Mouse (Mus musculus) MEL (cell line): ENCODE measurements around the gene Gtf3c6. TPM values are rescaled to one million over a fixed set of nuclear protein-coding genes. Genes with fewer than 3 reads are reported as not detected.

ENCODE experiments used
- DNase-seq: peaks from one replicate; pipeline ENCODE4 v3.0.0; 2011; ENCODE audit warnings: low read depth, low spot score
- H3K27ac ChIP-seq: 2 replicates; pipeline ENCODE4 v1.5.1; 2012; ENCODE audit warnings: low read depth, mild to moderate bottlenecking, control low read depth, low read length, moderate library complexity; ENCODE audit not compliant: control insufficient read depth
- H3K27me3 ChIP-seq, 2 experiments: fragments of 150-350 bp in 1 of 2; sonication (generic) in 1 of 2; 2 replicates each; pipeline ENCODE4 v1.6.1; 2012; ENCODE audit warnings: low read length in 2 of 2, mild to moderate bottlenecking in 2 of 2, improper control_type of control experiment in 1 of 2, moderate library complexity in 1 of 2; ENCODE audit not compliant: insufficient read depth in 2 of 2, control insufficient read depth in 1 of 2
- H3K36me3 ChIP-seq, 2 experiments: 2 replicates each; pipeline ENCODE4 v1.6.1; 2012 to 2014; ENCODE audit warnings: low read length in 2 of 2, improper control_type of control experiment in 1 of 2, inconsistent platforms in 1 of 2, mild to moderate bottlenecking in 1 of 2; ENCODE audit not compliant: insufficient read depth in 2 of 2, control insufficient read depth in 1 of 2
- H3K4me1 ChIP-seq, 2 experiments: fragments of 150-350 bp in 1 of 2; sonication (generic) in 1 of 2; 2 replicates each; pipeline ENCODE4 v1.6.1; 2012; ENCODE audit warnings: low read length in 2 of 2, improper control_type of control experiment in 1 of 2, mild to moderate bottlenecking in 1 of 2; ENCODE audit not compliant: insufficient read depth in 2 of 2, control insufficient read depth in 1 of 2
- H3K4me3 ChIP-seq, 2 experiments: fragments of 150-350 bp in 1 of 2; sonication (generic) in 1 of 2; 2 replicates each; pipeline ENCODE4 v1.5.1; 2012; ENCODE audit warnings: low read depth in 2 of 2, low read length in 2 of 2, mild to moderate bottlenecking in 2 of 2, moderate library complexity in 2 of 2, control low read depth in 1 of 2, improper control_type of control experiment in 1 of 2; ENCODE audit not compliant: control insufficient read depth in 1 of 2, insufficient read depth in 1 of 2
- H3K79me2 ChIP-seq: 2 replicates; pipeline ENCODE4 v1.6.1; 2012; ENCODE audit warnings: mild to moderate bottlenecking, low read length, moderate library complexity; ENCODE audit not compliant: control insufficient read depth, poor library complexity, insufficient read depth
- H3K9ac ChIP-seq: 2 replicates; pipeline ENCODE4 v1.6.1; 2012; ENCODE audit warnings: low read depth, mild to moderate bottlenecking, control low read depth, low read length, moderate library complexity; ENCODE audit not compliant: control insufficient read depth, poor library complexity, severe bottlenecking
- H3K9me3 ChIP-seq: fragments of 150-350 bp; sonication (generic); replicated peaks from 2 replicates; pipeline ENCODE4 v1.6.1; 2012; ENCODE audit warnings: mild to moderate bottlenecking, low read length, improper control_type of control experiment, moderate library complexity; ENCODE audit not compliant: insufficient read depth
- BHLHE40 ChIP-seq: IDR thresholded peaks from 2 replicates; pipeline ENCODE4 v1.6.1; 2012; ENCODE audit warnings: low read depth, mild to moderate bottlenecking, inconsistent platforms, low read length, improper control_type of control experiment, borderline replicate concordance
- CHD1 ChIP-seq: IDR thresholded peaks from 2 replicates; pipeline ENCODE4 v1.6.1; 2012; ENCODE audit warnings: low read depth, mild to moderate bottlenecking, inconsistent platforms, low read length, improper control_type of control experiment
- CHD2 ChIP-seq: IDR thresholded peaks from 2 replicates; pipeline ENCODE4 v1.6.1; 2011; ENCODE audit warnings: low read length, improper control_type of control experiment
- CTCF ChIP-seq, 3 experiments: IDR thresholded peaks in 2 of 3; conservative IDR thresholded peaks in 1 of 3; 2 replicates each; pipeline ENCODE4 v1.5.1; 2011 to 2012; ENCODE audit warnings: low read length in 3 of 3, low read depth in 2 of 3, mild to moderate bottlenecking in 2 of 3, improper control_type of control experiment in 1 of 3, inconsistent platforms in 1 of 3, mixed read lengths in 1 of 3, moderate library complexity in 1 of 3; ENCODE audit not compliant: control insufficient read depth in 1 of 3, insufficient read depth in 1 of 3, poor library complexity in 1 of 3, severe bottlenecking in 1 of 3
- E2F4 ChIP-seq: IDR thresholded peaks from 2 replicates; pipeline ENCODE4 v1.6.1; 2011; ENCODE audit warnings: low read depth, low read length, improper control_type of control experiment, borderline replicate concordance
- ELF1 ChIP-seq: IDR thresholded peaks from 2 replicates; pipeline ENCODE4 v1.6.1; 2014; ENCODE audit warnings: low read depth, mild to moderate bottlenecking, inconsistent platforms, low read length, improper control_type of control experiment, moderate library complexity
- EP300 ChIP-seq, 2 experiments: IDR thresholded peaks; 2 replicates each; pipeline ENCODE4 v1.6.1; 2011; ENCODE audit warnings: improper control_type of control experiment in 2 of 2, low read length in 2 of 2, low read depth in 1 of 2, mild to moderate bottlenecking in 1 of 2
- ETS1 ChIP-seq: IDR thresholded peaks from 2 replicates; pipeline ENCODE4 v1.6.1; 2012; ENCODE audit warnings: low read depth, mild to moderate bottlenecking, inconsistent platforms, low read length, improper control_type of control experiment, moderate library complexity
- GABPA ChIP-seq: IDR thresholded peaks from 2 replicates; pipeline ENCODE4 v1.6.1; 2012; ENCODE audit warnings: low read depth, mild to moderate bottlenecking, inconsistent platforms, low read length, improper control_type of control experiment, moderate library complexity
- GATA1 ChIP-seq: IDR thresholded peaks from 2 replicates; pipeline ENCODE4 v1.6.1; 2011; ENCODE audit warnings: low read depth, low read length, improper control_type of control experiment
- HCFC1 ChIP-seq: IDR thresholded peaks from 2 replicates; pipeline ENCODE4 v1.6.1; 2012; ENCODE audit warnings: low read depth, mild to moderate bottlenecking, inconsistent platforms, low read length, improper control_type of control experiment, moderate library complexity
- JUND ChIP-seq: IDR thresholded peaks from 2 replicates; pipeline ENCODE4 v1.6.1; 2011; ENCODE audit warnings: low read depth, mild to moderate bottlenecking, improper control_type of control experiment, low read length
- KAT2A ChIP-seq: conservative IDR thresholded peaks from 2 replicates; pipeline ENCODE4 v1.6.1; 2012; ENCODE audit warnings: low read depth, low read length, improper control_type of control experiment, inconsistent platforms
- MAFK ChIP-seq: IDR thresholded peaks from 2 replicates; pipeline ENCODE4 v1.6.1; 2011; ENCODE audit warnings: low read depth, mild to moderate bottlenecking, low read length, improper control_type of control experiment, borderline replicate concordance
- MAX ChIP-seq: IDR thresholded peaks from 2 replicates; pipeline ENCODE4 v1.6.1; 2011; ENCODE audit warnings: low read length, improper control_type of control experiment
- MAZ ChIP-seq: IDR thresholded peaks from 2 replicates; pipeline ENCODE4 v1.6.1; 2012; ENCODE audit warnings: low read depth, mild to moderate bottlenecking, inconsistent platforms, low read length, improper control_type of control experiment
- MEF2A ChIP-seq: IDR thresholded peaks from 2 replicates; pipeline ENCODE4 v1.6.1; 2014; ENCODE audit warnings: low read depth, mild to moderate bottlenecking, inconsistent platforms, low read length, improper control_type of control experiment; ENCODE audit not compliant: poor library complexity, insufficient replicate concordance, severe bottlenecking; ENCODE audit errors: extremely low read depth
- MYB ChIP-seq: IDR thresholded peaks from 2 replicates; pipeline ENCODE4 v1.6.1; 2011; ENCODE audit warnings: mild to moderate bottlenecking, low read depth, low read length, improper control_type of control experiment
- MYC ChIP-seq: IDR thresholded peaks from 2 replicates; pipeline ENCODE4 v1.6.1; 2011; ENCODE audit warnings: low read depth, mild to moderate bottlenecking, low read length, improper control_type of control experiment, moderate library complexity
- NELFE ChIP-seq: IDR thresholded peaks from 2 replicates; pipeline ENCODE4 v1.6.1; 2011; ENCODE audit warnings: low read depth, low read length, improper control_type of control experiment
- NRF1 ChIP-seq: IDR thresholded peaks from 2 replicates; pipeline ENCODE4 v1.6.1; 2014; ENCODE audit warnings: low read depth, mild to moderate bottlenecking, inconsistent platforms, low read length, improper control_type of control experiment, moderate library complexity; ENCODE audit not compliant: poor library complexity, insufficient read depth, severe bottlenecking
- POLR2A ChIP-seq, 2 experiments: IDR thresholded peaks; 2 replicates each; pipeline ENCODE4 v1.6.1; 2011 to 2012; ENCODE audit warnings: low read length in 2 of 2, mild to moderate bottlenecking in 2 of 2, control low read depth in 1 of 2, improper control_type of control experiment in 1 of 2, low read depth in 1 of 2, moderate library complexity in 1 of 2; ENCODE audit not compliant: control insufficient read depth in 1 of 2, insufficient read depth in 1 of 2, poor library complexity in 1 of 2
- POLR2AphosphoS2 ChIP-seq: IDR thresholded peaks from 2 replicates; pipeline ENCODE4 v1.6.1; 2011; ENCODE audit warnings: low read length, improper control_type of control experiment
- POLR2AphosphoS5 ChIP-seq: IDR thresholded peaks from 2 replicates; pipeline ENCODE4 v1.6.1; 2012; ENCODE audit warnings: low read depth, borderline replicate concordance, mild to moderate bottlenecking, inconsistent platforms, low read length, moderate library complexity, mixed read lengths
- RAD21 ChIP-seq: IDR thresholded peaks from 2 replicates; pipeline ENCODE4 v1.6.1; 2011; ENCODE audit warnings: mild to moderate bottlenecking, low read depth, low read length, improper control_type of control experiment
- RCOR1 ChIP-seq: IDR thresholded peaks from 2 replicates; pipeline ENCODE4 v1.6.1; 2012; ENCODE audit warnings: low read depth, mild to moderate bottlenecking, inconsistent platforms, low read length, improper control_type of control experiment
- SIN3A ChIP-seq: IDR thresholded peaks from 2 replicates; pipeline ENCODE4 v1.6.1; 2012; ENCODE audit warnings: low read length, improper control_type of control experiment, inconsistent platforms
- SMC3 ChIP-seq: IDR thresholded peaks from 2 replicates; pipeline ENCODE4 v1.6.1; 2011; ENCODE audit warnings: low read depth, low read length, improper control_type of control experiment
- TAL1 ChIP-seq: IDR thresholded peaks from 2 replicates; pipeline ENCODE4 v1.6.1; 2012; ENCODE audit warnings: mild to moderate bottlenecking, inconsistent platforms, low read length, moderate library complexity, mixed read lengths
- TBP ChIP-seq: IDR thresholded peaks from 2 replicates; pipeline ENCODE4 v1.8.0; 2011; ENCODE audit warnings: low read depth, low read length, improper control_type of control experiment
- TCF12 ChIP-seq: IDR thresholded peaks from 2 replicates; pipeline ENCODE4 v1.6.1; 2014; ENCODE audit warnings: low read depth, mild to moderate bottlenecking, inconsistent platforms, low read length, improper control_type of control experiment, moderate library complexity
- UBTF ChIP-seq: IDR thresholded peaks from 2 replicates; pipeline ENCODE4 v1.6.1; 2012; ENCODE audit warnings: low read depth, mild to moderate bottlenecking, inconsistent platforms, low read length, improper control_type of control experiment, moderate library complexity, borderline replicate concordance; ENCODE audit not compliant: insufficient read depth
- USF1 ChIP-seq: IDR thresholded peaks from 2 replicates; pipeline ENCODE4 v1.6.1; 2014; ENCODE audit warnings: low read depth, mild to moderate bottlenecking, inconsistent platforms, low read length, improper control_type of control experiment, moderate library complexity
- USF2 ChIP-seq, 2 experiments: IDR thresholded peaks; 2 replicates each; pipeline ENCODE4 v1.6.1; 2011 to 2012; ENCODE audit warnings: improper control_type of control experiment in 2 of 2, low read length in 2 of 2, borderline replicate concordance in 1 of 2, inconsistent platforms in 1 of 2, low read depth in 1 of 2, mild to moderate bottlenecking in 1 of 2; ENCODE audit not compliant: insufficient read depth in 1 of 2
- ZC3H11A ChIP-seq: IDR thresholded peaks from 2 replicates; pipeline ENCODE4 v1.6.1; 2012; ENCODE audit warnings: low read depth, mild to moderate bottlenecking, inconsistent platforms, low read length, improper control_type of control experiment
- ZKSCAN1 ChIP-seq: IDR thresholded peaks from 2 replicates; pipeline ENCODE4 v1.6.1; 2012; ENCODE audit warnings: low read depth, mild to moderate bottlenecking, inconsistent platforms, low read length, improper control_type of control experiment, moderate library complexity
- ZMIZ1 ChIP-seq: IDR thresholded peaks from 2 replicates; pipeline ENCODE4 v1.6.1; 2012; ENCODE audit warnings: low read depth, mild to moderate bottlenecking, inconsistent platforms, low read length, improper control_type of control experiment, moderate library complexity
- ZNF384 ChIP-seq: IDR thresholded peaks from 2 replicates; pipeline ENCODE4 v1.6.1; 2012; ENCODE audit warnings: low read depth, mild to moderate bottlenecking, inconsistent platforms, low read length, improper control_type of control experiment
- polyA plus RNA-seq, 2 experiments: library from polyadenylated mRNA; stranded (reverse) in 1 of 2; unstranded in 1 of 2; fragments of >175 nt in 1 of 2; fragments of >200 nt in 1 of 2; gene quantifications; 2 replicates each; pipeline versions ENCODE4 v1.2.1 to v1.2.4; 2012; ENCODE audit warnings: low replicate concordance in 2 of 2, low read depth in 1 of 2; ENCODE audit not compliant: insufficient read length in 2 of 2, insufficient read depth in 1 of 2, missing spikeins in 1 of 2
- total RNA-seq: library from RNA; depleted of rRNA; stranded (reverse); fragments of 300-350 nt; gene quantifications from 2 replicates; pipeline ENCODE4 v1.2.3, GENCODE M21; 2012

Gene Gtf3c6
- total and polyA plus RNA-seq, 3 experiments, result 42.0 to 56.6 TPM; not detected in 1

- Histone ChIP-seq H3K9me3 (no peaks in the 10 kb centered on the region), H3K27ac (peak overlapping the region; percentile 83)
- TF ChIP-seq RAD21 (peak; percentile 2; the same call in 1 of the 2 replicates), MYC (no peak), SMC3 (no peak), TAL1 (peak; percentile 58), EP300 (IDR thresholded peaks at IDR 0.05; ENCODE audit: low read depth in 1 of 2, low read length in 2 of 2) (peak in 1 of 2 experiments; percentile 45; a peak in 3 of 4 replicates), CTCF (IDR thresholded peaks at IDR 0.05 in 2 of 3, conservative IDR thresholded peaks at IDR 0.05 in 1 of 3; ENCODE audit: control insufficient read depth in 1 of 3, insufficient read depth in 1 of 3, low read depth in 2 of 3, low read length in 3 of 3, poor library complexity in 1 of 3, severe bottlenecking in 1 of 3) (no peak), ZMIZ1 (no peak), NELFE (no peak), BHLHE40 (no peak), POLR2A (IDR thresholded peaks at IDR 0.05; ENCODE audit: control insufficient read depth in 1 of 2, insufficient read depth in 1 of 2, low read depth in 1 of 2, low read length in 2 of 2, poor library complexity in 1 of 2) (peak in 1 of 2 experiments; percentile 40; a peak in 1 of 4 replicates), MYB (no peak), NRF1 (no peak), TCF12 (no peak), ZC3H11A (no peak), KAT2A (no peak), GATA1 (0 out of 2 replicates have a peak, but pooled peaks have one; percentile 26), MAFK (no peak), ETS1 (peak; percentile 66), ZKSCAN1 (no peak), CHD1 (no peak), TBP (peak; percentile 83), MAX (no peak), HCFC1 (peak; percentile 48; the same call in 1 of the 2 replicates), POLR2AphosphoS5 (no peak), GABPA (no peak), USF1 (no peak), MAZ (no peak), ELF1 (no peak), SIN3A (peak; percentile 62; the same call in 1 of the 2 replicates), USF2 (IDR thresholded peaks at IDR 0.05; ENCODE audit: borderline replicate concordance in 1 of 2, insufficient read depth in 1 of 2, low read depth in 1 of 2, low read length in 2 of 2) (no peak), POLR2AphosphoS2 (no peak), CHD2 (no peak), RCOR1 (no peak), E2F4 (no peak), JUND (no peak), ZNF384 (no peak), UBTF (no peak), MEF2A (no peak)
Observed at GRCm38 (mm10) chr10:40275991-40276390, 18.1 kb upstream of the Gtf3c6 start.

More at GRCm38 (mm10) chr10:40275991-40276390, 18.1 kb upstream of the Gtf3c6 start:
- peak overlapping the region; percentile 62 for H3K9ac ChIP-seq
- DNase-seq, result peak; percentile 93
- H3K4me3 ChIP-seq, result peak overlapping the region; percentile 23 to 50
- no peaks in the 10 kb centered on the region for H3K27me3 ChIP-seq
- peaks cover 0 to 17% of the 10 kb centered on the region in 2 experiments; a peak in 2 of 4 replicates for H3K36me3 ChIP-seq
- peaks cover 9 to 31% of the 10 kb centered on the region in 2 experiments for H3K4me1 ChIP-seq
- H3K79me2 ChIP-seq, result no peaks in the 10 kb centered on the region
